Mouse (Mus musculus) kidney, embryonic 14.5 days (tissue): ENCODE data around the gene Hadha. TPM values are rescaled to one million over a fixed set of nuclear protein-coding genes. Genes with fewer than 3 reads are reported as not detected.

ENCODE experiments used
- ATAC-seq: fragments of 200-750 bp; cut with Nextera tagmentation; 2 replicates; pipeline ENCODE4 v1.8.0; 2017; ENCODE audit warnings: moderate number of reproducible peaks, mild to moderate bottlenecking, moderate TSS enrichment, moderate library complexity; ENCODE audit not compliant: low FRiP score, low TSS enrichment
- H3K27ac ChIP-seq: fragments of 300-500 bp; sonication (generic); 2 replicates; pipeline ENCODE4 v1.5.1; 2014; ENCODE audit warnings: low read depth, mild to moderate bottlenecking, low read length, moderate library complexity, mixed read lengths
- H3K27me3 ChIP-seq: fragments of 300-500 bp; sonication (generic); 2 replicates; pipeline ENCODE4 v1.6.1; 2014; ENCODE audit warnings: mild to moderate bottlenecking, low read length; ENCODE audit not compliant: control insufficient read depth, insufficient read depth
- H3K36me3 ChIP-seq: fragments of 300-500 bp; sonication (generic); 2 replicates; pipeline ENCODE4 v1.6.1; 2014; ENCODE audit warnings: low read length, mixed read lengths; ENCODE audit not compliant: control insufficient read depth, insufficient read depth
- H3K4me1 ChIP-seq: fragments of 300-500 bp; sonication (generic); 2 replicates; pipeline ENCODE4 v1.6.1; 2014; ENCODE audit warnings: low read length, mixed read lengths; ENCODE audit not compliant: control insufficient read depth, insufficient read depth
- H3K4me2 ChIP-seq: fragments of 300-500 bp; sonication (generic); replicated peaks from 2 replicates; pipeline ENCODE4 v1.6.1; 2014; ENCODE audit warnings: low read depth, mild to moderate bottlenecking, low read length
- H3K4me3 ChIP-seq: fragments of 300-500 bp; sonication (generic); 2 replicates; pipeline ENCODE4 v1.5.1; 2014; ENCODE audit warnings: mild to moderate bottlenecking, low read length
- H3K9ac ChIP-seq: fragments of 300-500 bp; sonication (generic); 2 replicates; pipeline ENCODE4 v1.6.1; 2014; ENCODE audit warnings: low read depth, mild to moderate bottlenecking, low read length, moderate library complexity
- H3K9me3 ChIP-seq: fragments of 300-500 bp; sonication (generic); 2 replicates; pipeline ENCODE4 v1.6.1; 2016; ENCODE audit warnings: low read length; ENCODE audit not compliant: control insufficient read depth
- WGBS: fragments of 180-500 bp; shearing (Covaris S2); extraction: QIAGEN DNeasy Blood & Tissue Kit; methylation state at CpG from one replicate; pipeline ENCODE4 v1.1.7; 2014; 5-methylcytosine and 5-hydroxymethylcytosine counted together
- polyA plus RNA-seq: library from polyadenylated mRNA; unstranded; fragments of >200 nt; fragmentation: Nextera tagmentation; extraction: Ambion mirVana; gene quantifications from 2 replicates; pipeline ENCODE4 v1.2.1, GENCODE M21; 2014

The Hadha gene
- polyA plus RNA-seq, 1 experiment from 2014 or later = 119 TPM

DNA sequence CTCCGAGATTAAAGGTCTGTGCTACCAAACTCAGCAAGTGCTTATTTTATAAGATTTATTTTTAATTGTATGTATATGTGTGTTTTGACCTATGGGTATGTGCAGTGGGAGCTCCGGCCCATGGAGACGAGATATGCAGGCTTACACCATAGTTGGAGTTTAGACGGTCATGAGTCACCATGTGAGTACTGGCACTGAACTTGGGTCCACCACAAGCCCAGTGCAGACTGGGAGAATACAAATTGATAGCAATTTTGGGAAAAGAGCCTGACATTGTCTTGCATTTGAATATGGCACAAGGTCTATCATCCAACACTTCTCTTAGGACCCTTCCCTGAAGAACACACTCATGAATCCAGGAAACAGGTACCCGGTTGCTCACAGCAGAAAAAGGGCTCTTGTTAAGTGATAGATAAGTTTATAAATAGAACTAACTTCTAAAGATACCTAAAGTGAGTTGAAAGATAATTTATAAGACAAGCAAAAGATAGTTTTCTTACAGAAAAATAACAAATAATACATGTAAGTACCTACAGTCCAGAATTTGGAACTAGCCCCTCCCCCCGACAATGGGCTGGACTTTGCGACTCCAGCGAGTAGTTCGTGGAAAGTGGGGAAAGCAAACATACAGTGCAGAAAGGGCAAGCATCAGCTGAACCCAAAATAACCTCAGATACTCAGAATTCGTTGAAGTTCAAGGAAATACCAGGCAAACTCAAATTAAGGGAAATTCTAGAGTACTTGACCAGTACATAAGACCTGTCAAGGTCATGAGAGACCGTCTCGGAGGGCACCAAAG is 32.9 kb upstream of the Hadha start:
- Histone ChIP-seq H3K9me3 (no peaks in the 10 kb centered on the region), H3K9ac (no peak overlapping the region), H3K36me3 (peaks cover 25% of the 10 kb centered on the region), H3K27me3 (no peaks in the 10 kb centered on the region), H3K4me2 (no peak overlapping the region), H3K4me3 (no peak overlapping the region), H3K4me1 (no peaks in the 10 kb centered on the region), H3K27ac (no peak overlapping the region)
- ATAC-seq = no peak
- 90% methylated on average over 12 of the region's 12 CpGs for WGBS

- ATAC-seq = no peak
- no peak overlapping the region for H3K9ac ChIP-seq
- H3K36me3 ChIP-seq = peaks cover 66% of the 10 kb centered on the region
- no peaks in the 10 kb centered on the region for H3K9me3 ChIP-seq
- WGBS = 25% methylated on average over 4 of the region's 4 CpGs
- H3K4me2 ChIP-seq = no peak overlapping the region
- H3K4me1 ChIP-seq = no peaks in the 10 kb centered on the region
- H3K27ac ChIP-seq = no peak overlapping the region
- H3K27me3 ChIP-seq = no peaks in the 10 kb centered on the region
- no peak overlapping the region for H3K4me3 ChIP-seq
Observed at GRCm38 (mm10) chr5:30175811-30176210, 20.8 kb upstream of the Hadha start.

GRCm38 (mm10) chr5:30172931-30173692 is 18.1 kb upstream of the Hadha start:
- Histone ChIP-seq H3K27ac (no peak overlapping the region), H3K9ac (no peak overlapping the region), H3K4me1 (no peaks in the 10 kb centered on the region), H3K36me3 (peaks cover 70% of the 10 kb centered on the region), H3K9me3 (no peaks in the 10 kb centered on the region), H3K27me3 (no peaks in the 10 kb centered on the region), H3K4me3 (no peak overlapping the region), H3K4me2 (no peak overlapping the region)
- 36% methylated on average over 20 of the region's 20 CpGs for WGBS
- ATAC-seq = no peak

DNA sequence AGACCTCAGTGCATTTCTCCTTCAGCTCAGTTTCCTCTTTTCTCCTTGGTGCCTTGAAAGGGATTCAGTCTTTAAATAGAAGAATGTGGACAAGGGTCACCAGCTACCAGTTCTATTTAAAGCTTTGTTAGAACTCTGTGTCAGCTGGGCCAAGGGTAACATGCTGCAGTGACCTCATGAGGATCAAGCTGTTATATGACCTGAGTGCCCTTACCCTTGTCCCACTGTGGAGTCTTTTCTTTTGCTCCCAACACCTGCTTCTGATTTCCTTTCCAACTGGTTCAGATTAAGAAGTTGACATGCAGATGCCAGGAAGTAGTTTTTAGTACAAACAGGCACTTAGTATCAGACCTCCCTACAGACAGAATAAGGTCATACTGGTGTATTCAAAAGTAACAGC is 17.2 kb upstream of the Hadha start:
- no peaks in the 10 kb centered on the region for H3K9me3 ChIP-seq
- no peak overlapping the region for H3K27ac ChIP-seq

GRCm38 (mm10) chr5:30170303-30170940 is 15.5 kb upstream of the Hadha start:
- H3K4me1 ChIP-seq = no peaks in the 10 kb centered on the region
- H3K4me2 ChIP-seq = no peak overlapping the region
- 84% methylated on average over 5 of the region's 5 CpGs for WGBS
- H3K9me3 ChIP-seq = no peaks in the 10 kb centered on the region
- no peak for ATAC-seq
- no peak overlapping the region for H3K9ac ChIP-seq
- peaks cover 49% of the 10 kb centered on the region for H3K36me3 ChIP-seq
- no peak overlapping the region for H3K27ac ChIP-seq
- no peaks in the 10 kb centered on the region for H3K27me3 ChIP-seq
- no peak overlapping the region for H3K4me3 ChIP-seq

More for the DNA sequence above, 17.2 kb upstream of the Hadha start:
- Histone ChIP-seq H3K4me3 (no peak overlapping the region), H3K36me3 (peaks cover 66% of the 10 kb centered on the region), H3K4me2 (no peak overlapping the region), H3K9ac (no peak overlapping the region), H3K27me3 (no peaks in the 10 kb centered on the region), H3K4me1 (no peaks in the 10 kb centered on the region)
- no peak for ATAC-seq

GRCm38 (mm10) chr5:30165234-30165946 is 10.4 kb upstream of the Hadha start:
- no peak overlapping the region for H3K4me3 ChIP-seq
- no peak overlapping the region for H3K4me2 ChIP-seq
- H3K27ac ChIP-seq = no peak overlapping the region
- H3K27me3 ChIP-seq = no peaks in the 10 kb centered on the region
- WGBS = 93% methylated on average over 5 of the region's 5 CpGs
- H3K9me3 ChIP-seq = no peaks in the 10 kb centered on the region
- H3K9ac ChIP-seq = no peak overlapping the region
- H3K36me3 ChIP-seq = peaks cover 28% of the 10 kb centered on the region
- no peaks in the 10 kb centered on the region for H3K4me1 ChIP-seq
- no peak for ATAC-seq

DNA sequence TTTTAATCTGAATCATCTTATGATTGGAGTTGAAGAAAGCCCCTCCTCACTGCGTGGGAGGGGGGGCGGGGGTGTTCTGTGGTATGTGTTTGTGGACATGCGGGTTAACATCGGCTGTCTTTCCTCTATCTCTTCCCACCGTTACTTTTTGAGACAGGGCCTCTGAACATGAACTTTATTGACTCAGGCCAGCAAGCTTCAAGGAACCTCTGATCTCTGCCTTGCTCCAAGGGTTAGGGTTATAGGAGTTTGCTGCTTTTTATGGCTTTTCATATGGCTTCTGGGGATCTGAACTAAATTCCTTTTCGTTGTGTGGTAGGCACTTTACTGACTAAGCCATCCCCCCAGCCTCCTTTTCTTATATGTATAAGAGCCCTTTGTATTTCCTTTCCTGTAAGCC is 7.4 kb upstream of the Hadha start:
- H3K36me3 ChIP-seq = peaks cover 4% of the 10 kb centered on the region
- no peak overlapping the region for H3K9ac ChIP-seq
- no peak overlapping the region for H3K4me3 ChIP-seq
- no peaks in the 10 kb centered on the region for H3K27me3 ChIP-seq
- no peaks in the 10 kb centered on the region for H3K4me1 ChIP-seq
- 87% methylated on average over 6 of the region's 6 CpGs for WGBS
- H3K27ac ChIP-seq = no peak overlapping the region
- no peak overlapping the region for H3K4me2 ChIP-seq
- no peak for ATAC-seq
- H3K9me3 ChIP-seq = no peaks in the 10 kb centered on the region

DNA sequence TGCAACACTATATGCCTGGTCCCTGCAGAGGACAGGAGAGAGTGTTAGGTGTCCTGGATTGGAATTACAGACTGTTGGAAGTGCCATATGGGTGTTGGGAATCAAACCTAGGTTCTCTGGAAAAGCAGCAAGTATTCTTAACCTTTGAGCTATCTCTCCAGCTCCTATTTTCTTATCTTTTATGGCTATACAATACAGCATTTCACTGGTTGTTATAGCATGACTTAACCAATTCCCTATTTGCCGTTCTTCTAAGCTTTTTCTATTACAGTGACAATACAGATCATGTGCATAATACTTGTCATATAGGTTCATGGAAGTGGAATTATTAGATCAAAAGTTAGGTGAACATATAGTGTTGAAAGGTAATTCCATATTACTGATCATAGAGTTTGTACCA is 6.9 kb upstream of the Hadha start:
- Histone ChIP-seq H3K4me2 (no peak overlapping the region), H3K4me1 (no peaks in the 10 kb centered on the region), H3K36me3 (peaks cover 4% of the 10 kb centered on the region), H3K9ac (no peak overlapping the region), H3K27ac (no peak overlapping the region), H3K9me3 (no peaks in the 10 kb centered on the region), H3K27me3 (no peaks in the 10 kb centered on the region), H3K4me3 (no peak overlapping the region)
- 89% methylated on average over 1 of the region's 1 CpGs for WGBS
- ATAC-seq = no peak
